Mouse (Mus musculus): ENCODE measurements around the gene Zmiz2.

- no peak for TF ChIP-seq FLI1 (IDR thresholded peaks at IDR 0.05; ENCODE audit: low read length)
- TF ChIP-seq GATA1 (IDR thresholded peaks at IDR 0.05; ENCODE audit: borderline replicate concordance, low read length) = no peak
Observed at GRCm38 (mm10) chr11:6440171-6440570, 51.3 kb downstream of the Zmiz2 start.

All from megakaryocyte, embryonic 14.5 days (primary cell).